Comparison of ENCODE assay signal across 23 mouse cellular contexts in the genomic region with DNA sequence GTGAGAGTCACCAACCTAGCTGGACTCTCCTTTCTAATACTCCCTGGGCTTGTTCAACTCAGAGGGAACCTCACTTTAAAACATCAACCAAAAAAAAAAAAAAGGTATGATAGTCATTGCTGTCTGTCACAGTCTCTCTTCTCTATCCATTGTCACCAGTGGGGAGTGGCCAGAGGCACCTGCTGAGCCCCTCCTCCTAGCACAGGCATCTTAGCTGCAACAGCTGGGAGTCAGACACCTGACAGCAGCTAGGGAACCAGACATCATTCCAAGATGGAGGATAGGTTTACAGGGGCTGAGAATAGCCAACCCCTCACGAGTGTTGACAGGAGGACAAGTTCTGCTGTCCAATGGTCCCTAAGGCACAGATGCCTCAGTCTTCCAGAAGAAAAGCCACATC. TPM values are rescaled to one million over a fixed set of nuclear protein-coding genes. Genes with fewer than 3 reads are reported as not detected.
A peak's percentile ranks its signal among the peaks of the same experiment; 100 is the strongest.
DNase-seq lines count a peak whose midpoint lies in the region; TF ChIP-seq lines count a peak whose summit lies in the region.
"Had no signal": no experiment of that assay in that cellular context is flagged by ENCODE, and none has a peak within 500 bp of the region (broad histone marks: within the 10 kb centered on the region; RNA-seq: fewer than 3 reads in every experiment).

No protein-coding gene starts in this region.

- intact Hi-C loops in gastrocnemius, adult 2 months (cut with DNase I), result no loop called here

- H3K27me3 ChIP-seq in thymus, adult 2 months (ENCODE audit: control insufficient read depth, insufficient read depth, low read length), result no peaks in the 10 kb centered on the region
- H3K27me3 ChIP-seq: embryonic facial prominence, embryonic 12.5 days; embryonic facial prominence, embryonic 15.5 days; heart, embryonic 13.5 days had no signal

- no peak overlapping the region for H3K4me3 ChIP-seq in gastrocnemius, adult 2 months
- H3K4me3 ChIP-seq in thymus, adult 2 months (ENCODE audit: control insufficient read depth, insufficient read depth, low read length), result no peak overlapping the region
- H3K4me3 ChIP-seq: embryonic facial prominence, embryonic 12.5 days; embryonic facial prominence, embryonic 15.5 days; heart, adult 2 months; heart, embryonic 10.5 days; heart, embryonic 13.5 days had no signal

- TF ChIP-seq CTCF in gastrocnemius, adult 2 months (IDR thresholded peaks at IDR 0.05), result no peak
- TF ChIP-seq CTCF in thymus, adult 2 months (IDR thresholded peaks at IDR 0.05; ENCODE audit: borderline replicate concordance, control insufficient read depth, extremely low read depth, insufficient read depth, low read length, poor library complexity), result no peak

- no peak for TF ChIP-seq POLR2A in thymus, adult 2 months (IDR thresholded peaks at IDR 0.05; ENCODE audit: control insufficient read depth, extremely low read depth, insufficient read depth, low read length, poor library complexity)

- 91% methylated on average over 1 of the region's 1 CpGs for WGBS in thymus, adult 2 months

- DNase-seq in gastrocnemius, adult 2 months, result no peak
- no peak for DNase-seq in gastrocnemius, postnatal 25 days
- peak; percentile 38 for DNase-seq in thymus, adult 2 months
- DNase-seq in thymus, adult 18-20 months, result no peak
- peak; percentile 58 for DNase-seq in thymus, postnatal 14 days
- no peak for DNase-seq in spleen, postnatal 36 days (ENCODE audit: low spot score in 2 of 2)
- DNase-seq in urinary bladder, postnatal 14 days (ENCODE audit: low spot score), result no peak
- DNase-seq: adrenal gland, adult 8-10 months; adrenal gland, postnatal 25 days; B cell, adult 2 months; cerebellum, adult 11-12 months; cerebellum, adult 9-10 months; forebrain, postnatal 0 days; gastrocnemius, postnatal 36 days; heart, adult 2 months; heart, postnatal 14 days; heart, postnatal 4 days had no signal

- peak overlapping the region; percentile 79 for H3K27ac ChIP-seq in gastrocnemius, adult 2 months
- H3K27ac ChIP-seq in thymus, adult 2 months (ENCODE audit: control insufficient read depth, insufficient read depth, low read length), result peak overlapping the region; percentile 91
- H3K27ac ChIP-seq: embryonic facial prominence, embryonic 12.5 days; embryonic facial prominence, embryonic 15.5 days; heart, adult 2 months; heart, embryonic 10.5 days; heart, embryonic 13.5 days; hindbrain, embryonic 14.5 days; hindbrain, postnatal 0 days had no signal

- H3K4me1 ChIP-seq in thymus, adult 2 months (replicated peaks; ENCODE audit: control insufficient read depth, insufficient read depth, low read length), result peaks cover 63% of the 10 kb centered on the region
- H3K4me1 ChIP-seq: embryonic facial prominence, embryonic 12.5 days had no signal

- H3K36me3 ChIP-seq in thymus, adult 2 months (ENCODE audit: control insufficient read depth, insufficient read depth, low read length), result no peaks in the 10 kb centered on the region
- H3K36me3 ChIP-seq: embryonic facial prominence, embryonic 12.5 days; embryonic facial prominence, embryonic 15.5 days; heart, embryonic 10.5 days; heart, embryonic 13.5 days had no signal

RNA-seq across cellular contexts. Expression of gene Mxd4, which starts 6.9 kb away (rescaled TPM):
- total RNA-seq in gastrocnemius, adult 2 months (2021), result 10 to 100 TPM; 25.8 to 35.6 TPM
- total RNA-seq in gastrocnemius, postnatal 25 days (2021), result 10 to 100 TPM; 27.2 to 43.3 TPM
- polyA plus RNA-seq in thymus, adult 2 months (2012; rRNA removed), result 515 and 525 TPM in 2 replicates

RNA-seq across cellular contexts. Expression of gene Haus3, which starts 25.1 kb away (rescaled TPM):
- 1 to 10 TPM; 3.2 to 4.2 TPM for total RNA-seq in gastrocnemius, adult 2 months (2021)
- 1 to 10 TPM; 3.4 to 3.7 TPM for total RNA-seq in gastrocnemius, postnatal 25 days (2021)
- 3.3 and 4.2 TPM in 2 replicates for polyA plus RNA-seq in thymus, adult 2 months (2012; rRNA removed)

RNA-seq across cellular contexts. Expression of gene Poln, which starts 25.2 kb away (rescaled TPM):
- total RNA-seq in gastrocnemius, adult 2 months (2021), result 1 to 10 TPM; 1.1 to 2.1 TPM
- total RNA-seq in gastrocnemius, postnatal 25 days (2021), result under 1 TPM in 1 of 2 experiments, not detected in 1; 0.87 TPM
- polyA plus RNA-seq in thymus, adult 2 months (2012; rRNA removed), result 2.3 and 2.4 TPM in 2 replicates

Comparison
In these comparisons a context has a peak if more than half of its experiments do, and no peak if none do; other contexts are left out.
1. DNase-seq: peak in thymus, adult 2 months (single experiment) and thymus, postnatal 14 days (single experiment); none in gastrocnemius, adult 2 months (single experiment), gastrocnemius, postnatal 25 days (single experiment), thymus, adult 18-20 months (0 of 2), spleen, postnatal 36 days (0 of 2) and urinary bladder, postnatal 14 days (single experiment).